Mouse (Mus musculus) hindbrain, embryonic 14.5 days (tissue): ENCODE data around the gene Gpr45. TPM values are rescaled to one million over a fixed set of nuclear protein-coding genes. Genes with fewer than 3 reads are reported as not detected.
"Not testable (repeated sequence)": the region's sequence is repeated elsewhere in the genome, so short reads cannot be mapped to it uniquely, and the experiment has no call there.

Source experiments
- ATAC-seq: fragments of 200-750 bp; cut with Nextera tagmentation; 2 replicates; pipeline ENCODE4 v1.8.0; 2017; ENCODE audit warnings: moderate number of reproducible peaks, mild to moderate bottlenecking, moderate TSS enrichment, moderate library complexity; ENCODE audit not compliant: low FRiP score
- DNase-seq: peaks from one replicate; pipeline ENCODE4 v3.0.0-alpha.2; 2015; ENCODE audit warnings: low spot score
- H3K27ac ChIP-seq: fragments of 300-500 bp; sonication (generic); 2 replicates; pipeline ENCODE4 v1.5.1; 2014; ENCODE audit warnings: mild to moderate bottlenecking, moderate library complexity
- H3K27me3 ChIP-seq: fragments of 300-500 bp; sonication (generic); 2 replicates; pipeline ENCODE4 v1.6.1; 2014; ENCODE audit warnings: mild to moderate bottlenecking, low read length, mixed read lengths; ENCODE audit not compliant: control insufficient read depth, insufficient read depth
- H3K36me3 ChIP-seq: fragments of 300-500 bp; sonication (generic); replicated peaks from 2 replicates; pipeline ENCODE4 v1.6.1; 2014; ENCODE audit not compliant: control insufficient read depth, insufficient read depth
- H3K4me1 ChIP-seq: fragments of 300-500 bp; sonication (generic); replicated peaks from 2 replicates; pipeline ENCODE4 v1.6.1; 2014; ENCODE audit warnings: antibody characterized with exemption, low read length, mixed read lengths; ENCODE audit not compliant: control insufficient read depth, insufficient read depth
- H3K4me2 ChIP-seq: fragments of 300-500 bp; sonication (generic); replicated peaks from 2 replicates; pipeline ENCODE4 v1.6.1; 2014; ENCODE audit warnings: mild to moderate bottlenecking, moderate library complexity
- H3K4me3 ChIP-seq: fragments of 300-500 bp; sonication (generic); replicated peaks from 2 replicates; pipeline ENCODE4 v1.5.1; 2014; ENCODE audit warnings: mild to moderate bottlenecking, low read length
- H3K9ac ChIP-seq: fragments of 300-500 bp; sonication (generic); 2 replicates; pipeline ENCODE4 v1.6.1; 2014
- H3K9me3 ChIP-seq: fragments of 300-500 bp; sonication (generic); 2 replicates; pipeline ENCODE4 v1.6.1; 2016; ENCODE audit warnings: low read length; ENCODE audit not compliant: control insufficient read depth
- WGBS: fragments of 180-500 bp; shearing (Covaris S2); extraction: QIAGEN DNeasy Blood & Tissue Kit; methylation state at CpG from one replicate; pipeline ENCODE4 v1.1.7; 2014; 5-methylcytosine and 5-hydroxymethylcytosine counted together
- polyA plus RNA-seq: library from polyadenylated mRNA; unstranded; fragments of >200 nt; fragmentation: Nextera tagmentation; extraction: Ambion mirVana; gene quantifications from 2 replicates; pipeline ENCODE4 v1.2.1, GENCODE M21; 2014

Gpr45 gene
- polyA plus RNA-seq, 1 experiment from 2014 or later = 12.5 TPM

- not testable (repeated sequence) for H3K27ac ChIP-seq
Observed at GRCm38 (mm10) chr1:43015153-43015685, 62.5 kb downstream of the Gpr45 start.

GRCm38 (mm10) chr1:43036014-43036413 lies 83.3 kb downstream of the Gpr45 start:
- 0 out of 2 replicates have a peak, but pooled peaks cover 3% of the 10 kb centered on the region for H3K4me1 ChIP-seq
- ATAC-seq (no peak), DNase-seq (no peak)
- H3K9ac ChIP-seq = no peak overlapping the region
- no peaks in the 10 kb centered on the region for H3K27me3 ChIP-seq
- H3K4me2 ChIP-seq = no peak overlapping the region
- 91% methylated on average over 7 of the region's 7 CpGs for WGBS
- no peak overlapping the region for H3K4me3 ChIP-seq
- no peak overlapping the region for H3K27ac ChIP-seq
- no peaks in the 10 kb centered on the region for H3K9me3 ChIP-seq
- peaks cover 14% of the 10 kb centered on the region; the same call in 1 of the 2 replicates for H3K36me3 ChIP-seq

More at GRCm38 (mm10) chr1:43015153-43015685, 62.5 kb downstream of the Gpr45 start:
- H3K4me2 ChIP-seq, H3K27me3 ChIP-seq, H3K9ac ChIP-seq, ATAC-seq, H3K4me3 ChIP-seq, H3K36me3 ChIP-seq, H3K4me1 ChIP-seq, DNase-seq, H3K9me3 ChIP-seq: not testable (repeated sequence)
- WGBS = 89% methylated on average over 6 of the region's 7 CpGs

GRCm38 (mm10) chr1:43042271-43042670 lies 89.6 kb downstream of the Gpr45 start:
- H3K4me2 ChIP-seq = no peak overlapping the region
- WGBS = 27% methylated on average over 6 of the region's 6 CpGs
- peak; percentile 32 for DNase-seq
- no peaks in the 10 kb centered on the region for H3K36me3 ChIP-seq
- no peak overlapping the region for H3K27ac ChIP-seq
- no peaks in the 10 kb centered on the region for H3K27me3 ChIP-seq
- no peaks in the 10 kb centered on the region for H3K9me3 ChIP-seq
- no peak overlapping the region for H3K9ac ChIP-seq
- H3K4me3 ChIP-seq = no peak overlapping the region
- ATAC-seq = 0 out of 2 replicates have a peak, but pooled peaks have one; percentile 24
- peaks cover 10% of the 10 kb centered on the region; the same call in 1 of the 2 replicates for H3K4me1 ChIP-seq

- H3K9ac ChIP-seq = no peak overlapping the region
- no peak overlapping the region for H3K4me2 ChIP-seq
- no peaks in the 10 kb centered on the region for H3K27me3 ChIP-seq
- no peaks in the 10 kb centered on the region for H3K9me3 ChIP-seq
- DNase-seq = peak; percentile 46
- WGBS = 71% methylated on average over 14 of the region's 14 CpGs
- peaks cover 10% of the 10 kb centered on the region; the same call in 1 of the 2 replicates for H3K4me1 ChIP-seq
- H3K36me3 ChIP-seq = peaks cover 16% of the 10 kb centered on the region
- H3K4me3 ChIP-seq = no peak overlapping the region
- peak; percentile 63 for ATAC-seq
- H3K27ac ChIP-seq = peak overlapping the region; percentile 33; the same call in 1 of the 2 replicates
Observed at GRCm38 (mm10) chr1:43045204-43045982, 92.7 kb downstream of the Gpr45 start.

- no peak overlapping the region for H3K4me3 ChIP-seq
- no peaks in the 10 kb centered on the region for H3K27me3 ChIP-seq
- WGBS = 93% methylated on average over 2 of the region's 2 CpGs
- ATAC-seq (no peak), DNase-seq (no peak)
- no peaks in the 10 kb centered on the region for H3K9me3 ChIP-seq
- peaks cover 32% of the 10 kb centered on the region for H3K36me3 ChIP-seq
- no peak overlapping the region for H3K4me2 ChIP-seq
- no peak overlapping the region for H3K27ac ChIP-seq
- no peaks in the 10 kb centered on the region; the same call in 1 of the 2 replicates for H3K4me1 ChIP-seq
- H3K9ac ChIP-seq = no peak overlapping the region
Observed at GRCm38 (mm10) chr1:43046990-43047389, 94.3 kb downstream of the Gpr45 start.

GRCm38 (mm10) chr1:43047811-43048210 lies 95.1 kb downstream of the Gpr45 start:
- WGBS = 68% methylated on average over 10 of the region's 10 CpGs
- no peak overlapping the region for H3K4me2 ChIP-seq
- no peak overlapping the region for H3K9ac ChIP-seq
- H3K9me3 ChIP-seq = no peaks in the 10 kb centered on the region
- H3K36me3 ChIP-seq = peaks cover 39% of the 10 kb centered on the region
- no peak for ATAC-seq
- no peak overlapping the region for H3K27ac ChIP-seq
- H3K4me3 ChIP-seq = no peak overlapping the region
- DNase-seq = no peak
- H3K27me3 ChIP-seq = no peaks in the 10 kb centered on the region
- no peaks in the 10 kb centered on the region; the same call in 1 of the 2 replicates for H3K4me1 ChIP-seq

- Histone ChIP-seq H3K36me3 (peaks cover 79% of the 10 kb centered on the region), H3K4me2 (no peak overlapping the region), H3K4me1 (no peaks in the 10 kb centered on the region), H3K4me3 (no peak overlapping the region), H3K9ac (no peak overlapping the region), H3K9me3 (no peaks in the 10 kb centered on the region), H3K27ac (no peak overlapping the region), H3K27me3 (no peaks in the 10 kb centered on the region)
- WGBS = 92% methylated on average over 5 of the region's 5 CpGs
- ATAC-seq (0 out of 2 replicates have a peak, but pooled peaks have one; percentile 22), DNase-seq (no peak)
Observed at GRCm38 (mm10) chr1:43051903-43052302, 99.2 kb downstream of the Gpr45 start.

GRCm38 (mm10) chr1:43065615-43066310 lies 113.1 kb downstream of the Gpr45 start:
- peak; percentile 85 for DNase-seq
- Histone ChIP-seq H3K4me1 (no peaks in the 10 kb centered on the region), H3K27me3 (no peaks in the 10 kb centered on the region), H3K9ac (no peak overlapping the region), H3K4me2 (no peak overlapping the region), H3K9me3 (no peaks in the 10 kb centered on the region), H3K36me3 (peaks cover 49% of the 10 kb centered on the region), H3K27ac (no peak overlapping the region), H3K4me3 (no peak overlapping the region)
- peak; percentile 94 for ATAC-seq
- 47% methylated on average over 9 of the region's 9 CpGs for WGBS

- Histone ChIP-seq H3K9me3 (no peaks in the 10 kb centered on the region), H3K27me3 (no peaks in the 10 kb centered on the region), H3K27ac (no peak overlapping the region), H3K36me3 (peaks cover 49% of the 10 kb centered on the region), H3K9ac (no peak overlapping the region), H3K4me3 (no peak overlapping the region), H3K4me1 (no peaks in the 10 kb centered on the region), H3K4me2 (no peak overlapping the region)
- 92% methylated on average over 8 of the region's 8 CpGs for WGBS
- DNase-seq (no peak), ATAC-seq (no peak)
Observed at GRCm38 (mm10) chr1:43066573-43066972, 113.9 kb downstream of the Gpr45 start.
